Mouse (Mus musculus): ENCODE measurements around the gene Sun2.

Sun2 gene

GRCm38 (mm10) chr15:79741921-79742705 is at the start of gene Sun2:
TSS of gene Sun2 (minus strand) at chr15:79742536.
- no peak for TF ChIP-seq GATA4 (IDR thresholded peaks at IDR 0.05; ENCODE audit: insufficient replicate concordance, low read length)

GRCm38 (mm10) chr15:79791502-79791901 is 49.2 kb upstream of the Sun2 start:
- no peak for TF ChIP-seq GATA4 (IDR thresholded peaks at IDR 0.05; ENCODE audit: insufficient replicate concordance, low read length)

GRCm38 (mm10) chr15:79790905-79791304 is 48.6 kb upstream of the Sun2 start:
- TF ChIP-seq GATA4 (IDR thresholded peaks at IDR 0.05; ENCODE audit: insufficient replicate concordance, low read length) = no peak

DNA sequence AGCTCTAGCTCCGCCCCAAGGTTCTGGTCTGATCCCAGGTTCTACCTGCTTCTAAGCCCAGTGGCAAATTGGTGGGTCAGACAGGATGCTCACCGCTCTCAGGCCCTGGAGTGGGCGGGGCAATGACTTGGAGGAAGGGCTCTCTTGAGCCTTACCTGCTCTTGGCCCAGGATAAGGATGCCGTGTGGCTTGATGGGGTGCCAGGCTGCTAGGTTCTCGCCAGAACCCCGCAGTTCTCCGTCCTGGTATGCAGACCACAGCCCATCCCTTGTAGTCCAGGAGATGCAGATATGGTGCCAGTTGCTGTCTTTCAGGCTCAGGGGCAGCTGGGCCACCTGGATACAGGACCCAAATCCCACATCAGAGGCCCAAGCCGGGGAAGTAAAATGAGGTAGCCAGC is 47.8 kb upstream of the Sun2 start:
- no peak for TF ChIP-seq GATA4 (IDR thresholded peaks at IDR 0.05; ENCODE audit: insufficient replicate concordance, low read length)

DNA sequence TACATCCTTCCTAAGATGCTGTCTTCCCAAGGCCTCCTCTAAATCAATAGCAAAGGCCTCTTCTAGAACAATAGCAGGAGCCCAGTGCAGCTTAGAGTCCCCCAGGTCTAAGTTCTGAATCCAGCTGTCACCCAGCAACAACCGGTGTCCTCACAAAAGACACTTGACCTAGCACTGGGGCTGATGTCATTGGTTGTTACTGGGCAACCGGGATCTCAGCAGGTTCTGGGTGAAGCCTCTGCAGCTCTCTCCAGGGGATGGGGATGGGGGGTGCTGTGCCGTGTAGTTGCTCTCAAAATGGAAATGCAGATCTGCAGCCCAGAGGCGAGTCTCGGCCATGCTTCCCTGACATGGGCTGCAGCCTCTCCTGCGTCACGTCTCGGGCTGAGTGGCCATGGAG is 45.5 kb upstream of the Sun2 start:
- TF ChIP-seq GATA4 (IDR thresholded peaks at IDR 0.05; ENCODE audit: insufficient replicate concordance, low read length) = no peak

- no peak for TF ChIP-seq GATA4 (IDR thresholded peaks at IDR 0.05; ENCODE audit: insufficient replicate concordance, low read length)
These were observed 42.7 kb upstream of the Sun2 start for GRCm38 (mm10) chr15:79785056-79785455.

DNA sequence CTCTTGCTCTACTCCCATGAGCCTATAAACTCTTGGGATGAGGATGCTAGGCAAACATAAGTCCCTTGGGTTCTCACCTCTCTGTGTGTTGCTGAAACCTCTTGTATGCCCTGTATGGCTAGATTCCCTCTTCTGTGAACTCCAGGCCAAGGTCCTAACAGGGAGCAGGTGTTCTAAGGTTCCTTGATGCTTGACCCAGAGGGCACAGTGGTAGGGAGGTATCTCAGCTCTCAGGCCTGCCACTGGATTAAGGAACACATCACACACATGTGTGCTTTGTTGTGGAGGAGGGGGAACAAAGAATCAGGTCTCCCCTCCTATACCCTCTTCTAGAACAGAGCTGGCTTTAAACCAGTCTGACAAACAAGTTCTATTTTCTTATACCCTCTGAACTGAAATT is 35.4 kb upstream of the Sun2 start, which contains the start of gene Dnal4:
Gene Dnal4 (minus strand): TSS at position 101 of the 400 bp plus-strand sequence.
- no peak for TF ChIP-seq GATA4 (IDR thresholded peaks at IDR 0.05; ENCODE audit: insufficient replicate concordance, low read length)

DNA sequence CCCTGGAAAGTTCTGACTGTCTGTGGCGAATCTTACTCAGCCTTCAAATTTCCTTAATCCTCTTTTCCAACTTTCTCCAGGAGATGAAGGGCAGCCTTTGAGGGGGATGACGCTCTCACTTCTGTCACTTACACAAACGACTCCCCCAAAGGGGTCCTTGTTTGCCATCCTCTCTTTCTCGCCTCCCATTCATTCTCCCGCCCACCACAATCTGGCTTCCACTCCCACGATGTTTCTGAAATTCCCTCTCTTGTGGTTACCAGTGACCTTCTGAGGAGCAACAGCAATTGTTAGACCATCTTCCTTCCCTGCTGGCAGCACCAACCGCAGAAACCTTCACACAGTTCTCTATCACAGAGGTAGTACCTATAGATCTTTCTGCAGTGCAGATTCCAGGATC is 33.3 kb upstream of the Sun2 start:
- no peak for TF ChIP-seq GATA4 (IDR thresholded peaks at IDR 0.05; ENCODE audit: insufficient replicate concordance, low read length)

DNA sequence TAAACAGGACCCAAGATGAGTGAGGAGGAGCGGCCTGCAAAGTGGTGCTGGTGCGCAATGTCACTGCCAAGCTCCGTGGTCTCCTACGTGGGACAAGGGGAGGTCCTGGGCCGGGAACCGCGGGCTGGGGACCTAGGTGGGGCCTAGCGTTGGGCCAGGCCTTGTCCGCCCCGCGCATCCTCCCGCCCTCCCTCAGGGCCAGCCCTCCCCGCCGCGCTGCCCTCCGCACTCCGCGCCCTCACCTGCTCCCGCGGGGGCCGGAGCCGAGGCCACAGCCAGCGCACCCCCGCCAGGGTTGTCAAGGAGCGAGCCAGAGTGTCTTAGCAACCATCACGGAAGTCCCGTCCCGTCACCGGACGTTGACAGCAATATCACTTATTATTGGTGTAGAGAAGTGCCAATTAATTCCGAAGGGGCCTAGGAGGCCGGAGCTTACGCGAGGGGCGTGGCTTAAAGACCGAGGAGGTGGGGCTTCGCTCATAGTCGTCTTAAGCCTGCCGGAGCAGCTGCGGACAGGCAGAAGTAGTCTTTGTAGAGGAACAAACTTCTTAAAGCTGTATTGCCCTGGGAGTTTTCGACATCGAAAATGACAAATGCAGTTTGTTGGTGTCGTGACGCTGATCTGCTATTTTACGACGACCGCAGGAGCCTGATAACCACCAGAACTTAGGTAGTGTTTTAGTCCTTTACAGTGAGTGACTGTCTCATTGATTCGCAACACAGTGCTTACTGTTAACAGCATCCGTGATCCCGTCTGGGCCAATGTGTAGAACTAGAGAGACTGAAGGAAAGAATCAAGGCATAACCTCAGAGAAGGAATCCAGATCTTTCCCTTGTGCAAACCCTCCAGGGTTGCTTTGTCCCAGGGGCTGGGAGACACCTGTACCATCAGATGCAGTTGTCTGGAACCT is 32.0 kb upstream of the Sun2 start:
- no peak for TF ChIP-seq GATA4 (IDR thresholded peaks at IDR 0.05; ENCODE audit: insufficient replicate concordance, low read length)

DNA sequence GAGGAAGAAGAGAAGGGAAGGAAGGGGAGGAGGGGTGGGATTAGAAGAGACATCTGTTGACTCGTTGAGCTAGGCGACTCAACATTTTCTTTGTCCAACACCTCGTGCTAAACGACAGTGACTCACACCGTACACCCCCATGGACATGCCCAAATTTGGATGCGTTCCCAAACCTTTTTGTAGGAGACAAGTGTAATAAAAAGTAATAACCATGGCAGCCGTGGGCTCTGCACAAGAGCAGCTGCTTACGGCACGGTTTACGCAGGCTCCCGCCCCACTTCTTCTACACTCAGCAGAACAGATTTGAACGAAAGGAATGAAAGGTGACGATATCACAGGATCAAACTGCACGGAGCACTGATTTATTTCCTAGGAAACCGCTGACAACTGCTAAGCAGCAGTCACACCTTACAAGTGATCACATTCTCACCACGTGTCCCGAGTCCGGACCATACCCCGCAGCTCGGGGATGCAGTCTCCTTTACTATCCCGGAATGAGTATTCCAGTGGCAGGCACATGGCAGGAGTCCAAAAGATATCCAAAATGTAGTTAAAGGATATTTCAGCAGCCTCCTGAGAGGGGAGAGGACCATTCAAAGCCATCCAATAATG is 28.4 kb upstream of the Sun2 start:
- no peak for TF ChIP-seq GATA4 (IDR thresholded peaks at IDR 0.05; ENCODE audit: insufficient replicate concordance, low read length)

DNA sequence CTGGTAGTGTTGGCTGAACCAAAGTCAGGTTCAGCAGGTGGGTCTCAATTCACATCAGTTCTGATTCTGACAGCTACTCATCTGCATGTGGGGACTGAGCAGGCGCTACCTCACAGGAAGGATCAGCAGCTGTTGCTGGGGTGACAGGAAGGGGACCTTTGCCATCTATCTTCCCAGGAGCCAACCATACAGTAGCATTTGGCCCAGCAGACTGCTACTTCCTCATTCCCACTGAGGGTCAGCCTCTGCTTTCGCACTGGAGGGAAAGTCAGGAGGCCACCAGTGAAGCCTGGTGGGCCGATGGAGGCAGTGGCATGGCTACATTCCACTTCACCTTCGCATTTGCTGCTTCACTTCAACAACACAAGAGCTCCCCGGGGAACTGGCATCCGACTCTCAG is 26.0 kb upstream of the Sun2 start:
- no peak for TF ChIP-seq GATA4 (IDR thresholded peaks at IDR 0.05; ENCODE audit: insufficient replicate concordance, low read length)

DNA sequence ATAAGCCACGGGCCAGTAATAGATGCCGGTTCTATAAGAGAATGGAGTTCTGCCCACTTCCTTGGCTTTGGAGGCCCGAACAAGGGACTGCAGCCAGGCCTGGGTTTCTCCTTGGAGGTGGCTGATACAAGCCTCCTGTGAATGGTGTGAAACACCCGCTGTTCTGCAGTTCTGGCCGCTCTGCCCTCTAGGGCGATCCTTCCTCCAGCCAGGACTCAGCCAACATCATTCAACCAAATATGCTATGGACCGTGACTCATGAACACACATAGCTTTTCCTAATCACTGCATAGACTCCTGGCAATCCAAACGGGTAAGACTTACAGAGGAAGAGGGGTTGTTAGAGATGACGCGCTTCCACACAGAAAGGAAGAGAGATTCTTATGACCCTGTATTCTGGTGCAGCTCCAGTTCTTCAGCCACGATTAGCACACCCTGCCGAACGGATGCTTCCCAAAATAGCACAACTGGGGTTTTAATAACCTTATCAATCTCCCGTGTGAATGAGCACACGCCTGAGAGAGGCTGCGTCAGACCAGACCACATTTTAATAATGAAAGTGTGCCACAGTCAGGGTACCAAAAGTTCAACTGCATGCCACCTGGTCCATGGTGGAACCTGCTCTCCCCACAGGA is 25.1 kb upstream of the Sun2 start:
- TF ChIP-seq GATA4 (IDR thresholded peaks at IDR 0.05; ENCODE audit: insufficient replicate concordance, low read length) = no peak

DNA sequence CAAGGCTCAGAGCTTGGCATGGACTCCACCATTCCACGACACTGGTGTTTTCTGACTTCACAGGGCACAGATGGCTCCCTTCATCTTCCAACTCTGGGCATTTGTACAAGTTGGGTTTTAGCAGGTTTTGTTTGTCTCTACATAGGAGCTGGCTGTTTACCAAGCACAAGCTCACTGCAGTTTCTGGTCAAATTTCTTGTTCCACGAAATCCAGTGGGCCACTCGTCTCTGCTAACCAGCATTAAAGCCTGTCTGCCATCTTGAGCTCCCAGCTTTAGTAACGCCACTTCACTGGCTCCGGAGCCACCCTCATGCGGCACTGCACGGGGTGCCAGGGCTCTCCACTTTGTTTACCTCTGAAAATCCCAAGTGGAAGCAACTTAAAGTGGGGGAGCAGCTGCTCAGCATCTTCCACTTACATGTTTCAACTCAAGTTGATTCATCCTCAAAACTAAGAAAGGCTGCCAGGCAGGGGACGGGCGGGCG is 24.3 kb upstream of the Sun2 start:
- no peak for TF ChIP-seq GATA4 (IDR thresholded peaks at IDR 0.05; ENCODE audit: insufficient replicate concordance, low read length)

DNA sequence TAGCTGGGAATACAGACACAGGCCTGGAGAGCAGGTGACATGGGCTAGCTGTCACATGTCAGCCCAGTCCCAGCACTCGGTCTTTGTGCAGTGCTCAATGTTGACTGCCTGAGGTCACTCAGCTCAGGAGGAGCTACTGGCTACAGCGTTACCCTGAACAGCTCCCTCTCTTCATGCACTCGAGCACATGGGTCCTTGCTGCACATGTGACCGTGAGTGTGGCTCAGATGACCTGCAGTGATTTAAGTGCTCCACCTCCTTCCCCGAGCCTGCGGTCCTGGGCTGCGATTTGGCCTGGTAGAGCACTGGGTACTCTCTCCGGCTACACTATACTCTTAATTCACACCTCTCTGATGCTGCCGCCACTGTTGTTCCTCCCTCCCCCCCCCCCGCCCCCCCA is 23.8 kb upstream of the Sun2 start:
- no peak for TF ChIP-seq GATA4 (IDR thresholded peaks at IDR 0.05; ENCODE audit: insufficient replicate concordance, low read length)

DNA sequence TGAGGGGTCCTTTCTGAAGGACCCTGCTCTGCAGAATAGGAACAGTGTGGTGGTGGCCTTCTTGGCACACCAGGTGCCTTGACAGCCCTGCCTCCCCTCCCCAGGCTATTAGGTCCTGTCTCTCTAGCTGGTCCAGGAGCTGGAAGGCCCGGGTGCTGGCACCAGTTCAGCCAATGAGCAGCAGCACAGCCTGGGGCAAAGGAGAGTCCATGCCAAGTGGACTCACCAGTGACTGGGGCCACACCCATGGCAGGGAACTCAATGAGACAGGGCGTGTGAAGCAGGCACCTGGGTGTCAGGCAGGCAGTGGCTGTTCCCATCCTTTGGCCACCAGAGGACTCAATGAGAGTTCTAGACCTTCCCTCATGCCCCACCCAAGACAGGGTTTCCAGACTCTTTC is 23.0 kb upstream of the Sun2 start:
- TF ChIP-seq GATA4 (IDR thresholded peaks at IDR 0.05; ENCODE audit: insufficient replicate concordance, low read length) = no peak

All from liver, adult (tissue).